ENCODE assay signal across 18 mouse cellular contexts in genomic region chr14:56355396-56355795, GRCm38 (mm10). TPM values are rescaled to one million over a fixed set of nuclear protein-coding genes. Genes with fewer than 3 reads are reported as not detected.
"Had no signal": no experiment of that assay in that cellular context is flagged by ENCODE, and none has a peak within 500 bp of the region (broad histone marks: within the 10 kb centered on the region; RNA-seq: fewer than 3 reads in every experiment).

No protein-coding gene starts in this region.

- H3K4me3 ChIP-seq: neural tube, embryonic 13.5 days; neural tube, embryonic 15.5 days; stomach, embryonic 15.5 days had no signal

- H3K9ac ChIP-seq: neural tube, embryonic 13.5 days; neural tube, embryonic 15.5 days; stomach, embryonic 15.5 days had no signal

- H3K27me3 ChIP-seq: neural tube, embryonic 13.5 days; neural tube, embryonic 15.5 days; stomach, embryonic 15.5 days had no signal

- H3K4me1 ChIP-seq: neural tube, embryonic 13.5 days; neural tube, embryonic 15.5 days; stomach, embryonic 15.5 days had no signal

- H3K27ac ChIP-seq: neural tube, embryonic 13.5 days; neural tube, embryonic 15.5 days; stomach, embryonic 15.5 days; stomach, postnatal 0 days had no signal

- H3K36me3 ChIP-seq: neural tube, embryonic 13.5 days; neural tube, embryonic 15.5 days; stomach, embryonic 15.5 days had no signal

- H3K4me2 ChIP-seq: neural tube, embryonic 13.5 days; neural tube, embryonic 15.5 days; stomach, embryonic 15.5 days had no signal

- H3K9me3 ChIP-seq: neural tube, embryonic 13.5 days; neural tube, embryonic 15.5 days; stomach, embryonic 15.5 days had no signal

- DNase-seq: retina, postnatal 1 day; right cerebral cortex, adult 18-20 months; right cerebral cortex, postnatal 14 days; right cerebral cortex, postnatal 25 days; right cerebral cortex, postnatal 4 days; spleen, adult 18-20 months; thymus, adult 18-20 months; thymus, adult 2 months; thymus, postnatal 14 days; thymus, postnatal 25 days; thymus, postnatal 36 days; thymus, postnatal 4 days had no signal

RNA-seq across cellular contexts. Expression of gene Atp12a, which starts 9.5 kb away (rescaled TPM):
- polyA plus RNA-seq: small intestine, adult 2 months; spleen, adult 2 months had no signal

RNA-seq across cellular contexts. Expression of gene Rnf17, which starts 47.0 kb away (rescaled TPM):
- polyA plus RNA-seq: small intestine, adult 2 months had no signal
